Mouse (Mus musculus): ENCODE data around the gene Chrdl2. TPM values are rescaled to one million over a fixed set of nuclear protein-coding genes. Genes with fewer than 3 reads are reported as not detected.
"Not testable (repeated sequence)": the region's sequence is repeated elsewhere in the genome, so short reads cannot be mapped to it uniquely, and the experiment has no call there.

Gene Chrdl2
- not detected in 2 replicates for polyA plus RNA-seq (2015; fragmentation: Nextera tagmentation; extraction: Ambion mirVana)

DNA sequence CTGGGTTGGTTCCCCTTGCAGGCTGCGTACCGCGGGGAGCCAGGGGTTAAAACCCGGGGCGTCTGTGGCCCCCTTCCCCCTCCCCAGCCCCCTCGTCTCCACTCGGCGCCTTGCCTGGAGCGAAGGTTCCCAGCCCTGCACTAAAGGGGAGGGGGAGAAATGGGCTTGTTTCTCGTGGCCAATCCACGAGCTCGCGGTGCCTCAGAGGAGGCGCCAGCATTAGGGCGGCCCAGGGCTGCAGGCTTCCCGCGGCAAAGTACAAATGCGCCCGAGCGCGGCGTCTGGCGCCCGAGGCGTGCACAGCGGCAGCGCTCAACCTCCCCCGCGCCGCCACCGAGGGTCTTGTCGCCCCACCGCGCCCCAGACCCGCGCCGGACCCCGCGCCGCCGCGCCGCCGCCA, at the start of gene Chrdl2:
Gene Chrdl2 (plus strand): TSS at position 383 of the 400 bp plus-strand sequence.
- H3K27me3 ChIP-seq (ENCODE audit: insufficient read depth, low read length), result peaks cover 64% of the 10 kb centered on the region
- H3K4me2 ChIP-seq (ENCODE audit: low read depth, low read length), result peak within 1 kb of the TSS; percentile 68
- no peak within 1 kb of the TSS for H3K9ac ChIP-seq (replicated peaks)
- no peak within 1 kb of the TSS for H3K27ac ChIP-seq (ENCODE audit: low read depth)
- DNase-seq, result peak; percentile 27
- TF ChIP-seq EP300 (IDR thresholded peaks at IDR 0.05; ENCODE audit: low read depth) (no peak), CTCF (IDR thresholded peaks at IDR 0.05; ENCODE audit: low read depth) (no peak)
- peak within 1 kb of the TSS; percentile 37 for H3K4me3 ChIP-seq (ENCODE audit: low read depth, low read length)
- WGBS (ENCODE audit: insufficient replicate concordance), result under 1% methylated on average over 39 of the region's 44 CpGs
- 0 out of 2 replicates have a peak, but pooled peaks have one; percentile 21 for ATAC-seq
- no peaks in the 10 kb centered on the region for H3K9me3 ChIP-seq (ENCODE audit: low read length)
- peaks cover 11% of the 10 kb centered on the region; the same call in 1 of the 2 replicates for H3K4me1 ChIP-seq (ENCODE audit: insufficient read depth)
- H3K36me3 ChIP-seq (replicated peaks; ENCODE audit: insufficient read depth, low read length), result no peaks in the 10 kb centered on the region

DNA sequence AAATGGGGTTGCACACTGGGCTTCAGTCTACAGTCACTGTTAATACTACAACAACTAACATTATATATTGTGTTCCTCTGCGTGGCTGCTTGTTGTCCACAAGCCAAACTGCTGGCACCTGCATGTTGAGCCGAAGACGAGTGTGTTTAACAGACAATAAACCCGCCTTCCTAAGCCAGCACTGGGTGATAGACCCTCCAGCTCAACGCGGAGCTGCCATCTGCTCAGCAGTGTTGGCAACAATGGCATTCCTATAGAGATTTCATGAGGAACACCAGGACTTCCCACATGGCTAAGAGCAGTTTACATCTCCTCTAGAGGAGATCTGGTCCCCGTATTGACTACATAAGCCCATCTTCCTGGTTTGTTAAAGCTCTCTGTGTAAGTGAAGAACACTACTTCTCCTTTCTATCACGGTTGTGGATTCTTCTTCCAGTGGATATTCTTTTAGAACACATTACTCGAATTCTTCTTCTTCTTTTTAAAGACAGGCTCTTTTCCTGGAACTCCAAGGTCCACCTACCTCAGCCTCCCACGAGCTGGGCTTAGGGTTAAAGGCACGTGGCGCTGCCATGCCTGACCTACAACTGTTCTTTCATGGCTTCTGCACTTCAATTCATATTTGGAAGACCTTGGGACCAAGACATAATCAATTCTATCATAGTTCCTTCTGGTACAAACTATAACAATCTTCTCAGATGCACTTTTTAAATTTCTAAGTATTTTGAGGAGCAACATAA, 48.6 kb upstream of the Chrdl2 start:
- Histone ChIP-seq H3K4me1 (ENCODE audit: insufficient read depth) (peaks cover 21% of the 10 kb centered on the region), H3K9me3 (ENCODE audit: low read length) (no peaks in the 10 kb centered on the region), H3K36me3 (replicated peaks; ENCODE audit: insufficient read depth, low read length) (peaks cover 7% of the 10 kb centered on the region), H3K27ac (ENCODE audit: low read depth) (peak overlapping the region; percentile 35; the same call in 1 of the 2 replicates), H3K27me3 (ENCODE audit: insufficient read depth, low read length) (no peaks in the 10 kb centered on the region), H3K9ac (replicated peaks) (no peak overlapping the region), H3K4me3 (ENCODE audit: low read depth, low read length) (no peak overlapping the region), H3K4me2 (ENCODE audit: low read depth, low read length) (no peak overlapping the region)
- 66% methylated on average over 12 of the region's 12 CpGs for WGBS (ENCODE audit: insufficient replicate concordance)
- no peak for ATAC-seq
- TF ChIP-seq EP300 (IDR thresholded peaks at IDR 0.05; ENCODE audit: low read depth) (no peak), CTCF (IDR thresholded peaks at IDR 0.05; ENCODE audit: low read depth) (no peak)
- DNase-seq, result no peak

DNA sequence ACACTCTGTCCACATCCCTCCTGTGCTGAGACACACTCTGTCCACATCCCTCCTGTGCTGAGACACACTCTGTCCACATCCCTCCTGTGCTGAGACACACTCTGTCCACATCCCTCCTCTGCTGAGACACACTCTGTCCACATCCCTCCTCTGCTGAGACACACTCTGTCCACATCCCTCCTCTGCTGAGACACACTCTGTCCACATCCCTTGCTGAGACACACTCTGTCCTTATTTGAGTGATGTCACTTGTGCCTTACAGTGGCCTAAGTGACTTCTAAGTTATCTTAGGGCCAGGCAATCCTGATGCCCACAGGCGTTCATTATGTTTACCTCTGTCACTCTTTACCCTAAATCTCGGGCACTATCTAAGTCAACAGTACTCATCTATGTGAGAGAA, 45.4 kb upstream of the Chrdl2 start:
- WGBS (ENCODE audit: insufficient replicate concordance), result 50% methylated on average over 2 of the region's 2 CpGs
- H3K27ac ChIP-seq (ENCODE audit: low read depth), result peak overlapping the region; percentile 96
- H3K36me3 ChIP-seq (replicated peaks; ENCODE audit: insufficient read depth, low read length); DNase-seq; H3K9ac ChIP-seq (replicated peaks); H3K27me3 ChIP-seq (ENCODE audit: insufficient read depth, low read length); H3K4me3 ChIP-seq (ENCODE audit: low read depth, low read length); H3K9me3 ChIP-seq (ENCODE audit: low read length); ATAC-seq; H3K4me2 ChIP-seq (ENCODE audit: low read depth, low read length): not testable (repeated sequence)
- peak; percentile 64 for TF ChIP-seq EP300 (IDR thresholded peaks at IDR 0.05; ENCODE audit: low read depth)
- H3K4me1 ChIP-seq (ENCODE audit: insufficient read depth), result peaks cover 46% of the 10 kb centered on the region

DNA sequence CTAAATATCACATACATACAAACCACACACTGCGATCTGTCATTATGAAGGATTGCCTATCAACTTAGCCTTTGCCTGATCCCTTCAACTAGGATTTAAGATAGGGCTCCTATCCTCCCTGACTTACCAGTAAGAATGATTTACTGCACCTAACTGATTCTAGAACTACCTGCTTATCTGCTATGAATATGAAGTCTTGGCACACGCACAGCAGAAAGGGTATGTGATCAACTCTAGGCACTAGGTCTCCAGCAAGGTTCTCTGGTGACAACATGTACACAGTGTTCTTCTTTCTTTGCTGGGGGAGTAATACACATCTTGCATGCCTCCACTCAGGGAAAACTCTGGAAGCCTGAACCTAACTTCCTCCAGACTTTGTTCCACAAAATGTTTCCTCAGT, 44.5 kb upstream of the Chrdl2 start:
- Histone ChIP-seq H3K4me2 (ENCODE audit: low read depth, low read length) (no peak overlapping the region), H3K9ac (replicated peaks) (no peak overlapping the region), H3K9me3 (ENCODE audit: low read length) (no peaks in the 10 kb centered on the region), H3K27me3 (ENCODE audit: insufficient read depth, low read length) (no peaks in the 10 kb centered on the region), H3K36me3 (replicated peaks; ENCODE audit: insufficient read depth, low read length) (no peaks in the 10 kb centered on the region), H3K27ac (ENCODE audit: low read depth) (peak overlapping the region; percentile 96), H3K4me3 (ENCODE audit: low read depth, low read length) (no peak overlapping the region), H3K4me1 (ENCODE audit: insufficient read depth) (peaks cover 48% of the 10 kb centered on the region)
- peak; percentile 39 for ATAC-seq
- 45% methylated on average over 2 of the region's 2 CpGs for WGBS (ENCODE audit: insufficient replicate concordance)
- TF ChIP-seq EP300 (IDR thresholded peaks at IDR 0.05; ENCODE audit: low read depth) (peak; percentile 12; the same call in 1 of the 2 replicates), CTCF (IDR thresholded peaks at IDR 0.05; ENCODE audit: low read depth) (no peak)
- no peak for DNase-seq

DNA sequence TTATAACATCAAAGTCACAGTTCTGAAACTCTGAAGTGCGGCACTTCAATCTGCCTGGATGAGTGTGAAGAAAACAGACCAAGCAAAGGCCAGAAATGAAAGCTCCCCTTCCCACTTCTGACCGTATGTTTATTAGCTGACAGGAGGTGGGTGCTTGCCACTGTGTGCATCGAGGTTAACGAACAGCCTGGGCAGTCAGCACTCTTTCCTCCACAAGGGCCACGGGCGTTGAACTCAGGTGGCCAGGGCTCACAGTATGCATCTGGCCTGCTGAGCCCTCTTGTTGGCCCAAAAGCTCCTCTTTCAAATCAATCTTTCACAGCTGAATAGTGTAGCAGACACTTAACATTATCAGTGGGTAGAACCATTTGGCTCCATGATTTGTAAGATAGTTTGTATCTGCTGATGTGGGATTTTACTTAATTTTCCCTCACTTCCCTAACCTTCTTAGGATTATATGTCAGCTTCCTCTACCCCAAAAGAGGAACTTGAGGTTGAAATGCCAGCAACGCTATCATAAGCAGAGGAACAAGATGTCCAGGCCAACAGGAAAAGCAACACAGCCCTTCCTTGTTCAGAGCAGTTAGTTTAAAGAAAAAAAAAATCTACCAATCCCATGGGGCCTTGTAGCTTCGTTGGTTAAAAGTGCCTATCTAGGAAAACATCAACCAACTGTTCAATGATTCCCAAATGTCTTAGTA, 43.3 kb upstream of the Chrdl2 start:
- H3K9ac ChIP-seq (replicated peaks), result peak overlapping the region; percentile 21; the same call in 1 of the 2 replicates
- peak overlapping the region; percentile 52 for H3K4me2 ChIP-seq (ENCODE audit: low read depth, low read length)
- WGBS (ENCODE audit: insufficient replicate concordance), result 17% methylated on average over 8 of the region's 8 CpGs
- H3K36me3 ChIP-seq (replicated peaks; ENCODE audit: insufficient read depth, low read length), result no peaks in the 10 kb centered on the region
- H3K9me3 ChIP-seq (ENCODE audit: low read length), result no peaks in the 10 kb centered on the region
- peak; percentile 42 for ATAC-seq
- DNase-seq, result no peak
- peak overlapping the region; percentile 96 for H3K27ac ChIP-seq (ENCODE audit: low read depth)
- peaks cover 51% of the 10 kb centered on the region for H3K4me1 ChIP-seq (ENCODE audit: insufficient read depth)
- no peaks in the 10 kb centered on the region for H3K27me3 ChIP-seq (ENCODE audit: insufficient read depth, low read length)
- H3K4me3 ChIP-seq (ENCODE audit: low read depth, low read length), result no peak overlapping the region
- TF ChIP-seq CTCF (IDR thresholded peaks at IDR 0.05; ENCODE audit: low read depth) (no peak), EP300 (IDR thresholded peaks at IDR 0.05; ENCODE audit: low read depth) (peak; percentile 92)

DNA sequence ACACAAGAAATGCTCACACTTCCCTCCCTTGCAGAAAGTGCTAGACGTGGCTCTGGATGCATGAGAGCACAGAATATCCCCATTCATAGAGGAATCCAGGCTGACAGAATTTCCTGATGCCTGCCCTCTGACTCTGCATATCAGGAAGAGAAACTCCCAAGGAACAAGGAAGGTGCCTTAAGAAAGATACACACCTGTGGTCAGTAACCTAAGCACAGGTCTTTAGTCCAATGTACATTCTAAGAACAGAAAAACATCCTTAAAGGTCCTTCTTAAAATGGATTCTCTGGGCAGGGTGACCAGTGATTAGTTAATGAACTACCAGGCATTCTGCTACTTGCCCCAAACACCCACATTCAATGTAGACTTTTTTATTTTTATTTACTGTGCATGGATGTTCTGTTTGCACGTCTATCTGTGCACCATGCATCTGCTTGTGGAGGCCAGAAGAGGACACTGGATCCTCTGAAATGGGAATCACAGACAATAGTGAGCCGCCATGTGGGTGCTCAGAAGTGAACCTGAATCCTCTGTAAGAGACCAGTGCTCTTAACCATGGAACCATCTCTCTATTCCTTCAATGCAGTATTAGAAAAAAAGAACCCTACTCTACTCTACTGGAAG, 42.6 kb upstream of the Chrdl2 start:
- Histone ChIP-seq H3K36me3 (replicated peaks; ENCODE audit: insufficient read depth, low read length) (no peaks in the 10 kb centered on the region), H3K9ac (replicated peaks) (peak overlapping the region; percentile 28; the same call in 1 of the 2 replicates), H3K4me3 (ENCODE audit: low read depth, low read length) (no peak overlapping the region), H3K9me3 (ENCODE audit: low read length) (no peaks in the 10 kb centered on the region), H3K27ac (ENCODE audit: low read depth) (peak overlapping the region; percentile 96), H3K4me2 (ENCODE audit: low read depth, low read length) (peak overlapping the region; percentile 44), H3K27me3 (ENCODE audit: insufficient read depth, low read length) (no peaks in the 10 kb centered on the region), H3K4me1 (ENCODE audit: insufficient read depth) (peaks cover 55% of the 10 kb centered on the region)
- TF ChIP-seq CTCF (IDR thresholded peaks at IDR 0.05; ENCODE audit: low read depth) (no peak), EP300 (IDR thresholded peaks at IDR 0.05; ENCODE audit: low read depth) (no peak; the same call in 1 of the 2 replicates)
- WGBS (ENCODE audit: insufficient replicate concordance), result 57% methylated on average over 3 of the region's 3 CpGs
- DNase-seq (no peak), ATAC-seq (peak; percentile 20; the same call in 1 of the 2 replicates)

All from liver, postnatal 0 days (tissue).